Mouse (Mus musculus) lung, adult 2 months (tissue): ENCODE results near the gene Gm10778.

ENCODE experiments used
- CTCF ChIP-seq: fragments of 200-500 bp; IDR thresholded peaks from 2 replicates; pipeline ENCODE4 v1.5.1; 2011; ENCODE audit warnings: mild to moderate bottlenecking, low read length, control low read depth; ENCODE audit not compliant: insufficient read depth
- POLR2A ChIP-seq: fragments of 200-500 bp; IDR thresholded peaks from 2 replicates; pipeline ENCODE4 v1.6.1; 2011; ENCODE audit warnings: low read depth, mild to moderate bottlenecking, control low read depth, low read length, borderline replicate concordance; ENCODE audit errors: extremely low read depth

- TF ChIP-seq CTCF (no peak), POLR2A (no peak)
Measured at GRCm38 (mm10) chr10:81627836-81628220, 21.0 kb upstream of the Gm10778 start.
